Mouse (Mus musculus) limb, embryonic 11.5 days (tissue): ENCODE measurements around the gene Msi2. TPM values are rescaled to one million over a fixed set of nuclear protein-coding genes. Genes with fewer than 3 reads are reported as not detected.

Experiments
- ATAC-seq: fragments of 200-750 bp; cut with Nextera tagmentation; 2 replicates; pipeline ENCODE4 v1.8.0; 2017; ENCODE audit warnings: low read depth; ENCODE audit not compliant: insufficient number of reproducible peaks, low FRiP score, low TSS enrichment
- DNase-seq: peaks from one replicate; pipeline ENCODE4 v3.0.0-alpha.2; 2015; ENCODE audit warnings: low spot score
- H3K27ac ChIP-seq: fragments of 300-500 bp; sonication (generic); replicated peaks from 2 replicates; pipeline ENCODE4 v1.5.1; 2014; ENCODE audit warnings: low read depth, mild to moderate bottlenecking, low read length
- H3K27me3 ChIP-seq: fragments of 300-500 bp; sonication (generic); 2 replicates; pipeline ENCODE4 v1.6.1; 2014; ENCODE audit warnings: mild to moderate bottlenecking, low read length, mixed read lengths; ENCODE audit not compliant: control insufficient read depth, insufficient read depth
- H3K36me3 ChIP-seq: fragments of 300-500 bp; sonication (generic); 2 replicates; pipeline ENCODE4 v1.6.1; 2014; ENCODE audit warnings: mild to moderate bottlenecking, low read length, moderate library complexity, mixed read lengths; ENCODE audit not compliant: control insufficient read depth, insufficient read depth
- H3K4me1 ChIP-seq: fragments of 300-500 bp; sonication (generic); 2 replicates; pipeline ENCODE4 v1.6.1; 2014; ENCODE audit warnings: low read length, mixed read lengths; ENCODE audit not compliant: control insufficient read depth, insufficient read depth
- H3K4me2 ChIP-seq: fragments of 300-500 bp; sonication (generic); 2 replicates; pipeline ENCODE4 v1.6.1; 2014; ENCODE audit warnings: low read depth, mild to moderate bottlenecking, moderate library complexity; ENCODE audit not compliant: severe bottlenecking
- H3K4me3 ChIP-seq: fragments of 300-500 bp; sonication (generic); 2 replicates; pipeline ENCODE4 v1.5.1; 2014; ENCODE audit warnings: low read depth, low read length
- H3K9ac ChIP-seq: fragments of 300-500 bp; sonication (generic); 2 replicates; pipeline ENCODE4 v1.6.1; 2014; ENCODE audit warnings: mild to moderate bottlenecking, low read length
- H3K9me3 ChIP-seq: fragments of 300-500 bp; sonication (generic); 2 replicates; pipeline ENCODE4 v1.6.1; 2016; ENCODE audit warnings: low read length; ENCODE audit not compliant: control insufficient read depth
- WGBS: fragments of 180-500 bp; shearing (Covaris S2); extraction: QIAGEN DNeasy Blood & Tissue Kit; methylation state at CpG from one replicate; pipeline ENCODE4 v1.1.7; 2014; 5-methylcytosine and 5-hydroxymethylcytosine counted together
- polyA plus RNA-seq: library from polyadenylated mRNA; unstranded; fragments of >200 nt; fragmentation: Nextera tagmentation; extraction: Ambion mirVana; gene quantifications from 2 replicates; pipeline ENCODE4 v1.2.1, GENCODE M21; 2014

Gene Msi2
- polyA plus RNA-seq, 1 experiment from 2014 or later = 18.1 TPM

GRCm38 (mm10) chr11:88660404-88660803, 57.9 kb downstream of the Msi2 start:
- 88% methylated on average over 9 of the region's 9 CpGs for WGBS
- no peaks in the 10 kb centered on the region for H3K4me1 ChIP-seq
- DNase-seq = no peak

DNA sequence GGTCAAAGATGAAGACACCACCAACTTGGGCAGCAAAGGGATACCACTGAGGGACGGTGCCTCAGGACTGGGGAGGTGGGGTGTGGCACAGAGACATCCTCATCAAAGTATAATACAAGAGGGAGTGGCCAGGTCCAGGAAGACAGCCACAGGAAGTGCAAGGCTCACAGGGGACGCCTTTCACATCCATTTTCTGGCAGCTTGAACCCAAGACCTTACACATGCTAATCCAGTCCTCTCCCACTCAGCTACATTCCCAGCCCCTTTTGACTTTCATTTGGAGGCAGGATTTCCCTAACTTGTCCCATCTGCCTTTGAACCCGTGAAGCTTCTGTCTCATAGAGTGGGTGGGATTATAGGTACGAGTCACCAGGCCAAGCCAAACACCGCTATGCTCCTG, 59.4 kb downstream of the Msi2 start:
- DNase-seq (no peak), ATAC-seq (no peak)
- no peak overlapping the region for H3K9ac ChIP-seq
- peaks cover 4% of the 10 kb centered on the region for H3K36me3 ChIP-seq
- WGBS = 88% methylated on average over 5 of the region's 5 CpGs
- no peak overlapping the region for H3K4me2 ChIP-seq
- H3K27me3 ChIP-seq = no peaks in the 10 kb centered on the region
- H3K9me3 ChIP-seq = no peaks in the 10 kb centered on the region
- H3K4me3 ChIP-seq = no peak overlapping the region
- H3K27ac ChIP-seq = no peak overlapping the region
- no peaks in the 10 kb centered on the region for H3K4me1 ChIP-seq

More at GRCm38 (mm10) chr11:88660404-88660803, 57.9 kb downstream of the Msi2 start:
- no peak for ATAC-seq
- H3K4me3 ChIP-seq = no peak overlapping the region
- no peaks in the 10 kb centered on the region for H3K9me3 ChIP-seq
- H3K4me2 ChIP-seq = no peak overlapping the region
- peaks cover 4% of the 10 kb centered on the region for H3K36me3 ChIP-seq
- no peaks in the 10 kb centered on the region for H3K27me3 ChIP-seq
- no peak overlapping the region for H3K9ac ChIP-seq
- H3K27ac ChIP-seq = no peak overlapping the region

GRCm38 (mm10) chr11:88655786-88656185, 62.5 kb downstream of the Msi2 start:
- Histone ChIP-seq H3K9me3 (no peaks in the 10 kb centered on the region), H3K4me1 (no peaks in the 10 kb centered on the region), H3K9ac (no peak overlapping the region), H3K4me3 (no peak overlapping the region), H3K27me3 (no peaks in the 10 kb centered on the region), H3K4me2 (no peak overlapping the region), H3K36me3 (peaks cover 4% of the 10 kb centered on the region; the same call in 1 of the 2 replicates), H3K27ac (no peak overlapping the region)
- DNase-seq (no peak), ATAC-seq (no peak)
- 91% methylated on average over 8 of the region's 8 CpGs for WGBS

GRCm38 (mm10) chr11:88655214-88655566, 63.1 kb downstream of the Msi2 start:
- no peak overlapping the region for H3K4me2 ChIP-seq

DNA sequence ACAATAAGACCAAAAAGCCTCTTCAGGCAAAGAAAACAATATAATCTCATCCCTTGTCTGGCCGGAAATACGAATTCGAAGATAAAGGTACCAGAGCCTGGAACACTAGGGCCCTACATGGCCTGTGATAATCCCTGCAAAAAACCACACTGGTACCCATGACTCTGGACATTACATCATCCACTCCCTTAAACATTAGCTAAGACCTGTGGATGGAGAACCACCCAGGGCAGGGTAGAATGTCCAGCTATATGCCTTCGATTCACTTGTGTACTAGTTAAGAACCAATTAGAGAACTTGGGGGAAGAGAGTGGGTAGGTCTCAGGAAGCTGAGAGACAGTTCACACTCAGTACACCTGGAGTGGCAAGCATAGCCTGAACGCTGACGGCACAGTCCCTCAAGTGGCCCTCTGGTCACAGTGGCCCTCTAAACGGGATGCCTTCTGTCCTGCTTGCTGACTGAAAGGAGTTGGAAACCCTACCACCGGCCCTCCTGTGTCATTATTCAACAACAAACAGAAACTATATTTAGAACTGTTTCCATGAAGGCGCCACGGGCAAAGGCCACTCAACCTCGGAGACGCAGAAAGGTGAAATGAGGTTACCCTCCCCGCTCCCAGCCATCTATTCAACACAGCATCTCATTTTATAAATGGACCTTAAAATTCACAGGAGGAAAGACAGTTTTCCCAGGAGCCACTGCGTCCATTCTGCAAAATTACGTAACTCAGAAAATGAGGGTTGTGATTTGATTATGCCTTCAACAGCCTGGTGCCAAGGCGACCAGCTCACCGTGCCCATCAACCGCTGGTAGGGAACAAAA, 63.7 kb downstream of the Msi2 start:
- Histone ChIP-seq H3K9ac (no peak overlapping the region), H3K36me3 (0 out of 2 replicates have a peak, but pooled peaks cover 2% of the 10 kb centered on the region), H3K27ac (no peak overlapping the region), H3K4me3 (no peak overlapping the region), H3K27me3 (no peaks in the 10 kb centered on the region), H3K9me3 (no peaks in the 10 kb centered on the region), H3K4me2 (no peak overlapping the region), H3K4me1 (no peaks in the 10 kb centered on the region)
- DNase-seq = no peak
- 95% methylated on average over 18 of the region's 18 CpGs for WGBS
- no peak for ATAC-seq

More at GRCm38 (mm10) chr11:88655214-88655566, 63.1 kb downstream of the Msi2 start:
- DNase-seq = no peak
- Histone ChIP-seq H3K4me1 (no peaks in the 10 kb centered on the region), H3K27me3 (no peaks in the 10 kb centered on the region), H3K27ac (no peak overlapping the region), H3K9ac (no peak overlapping the region), H3K9me3 (no peaks in the 10 kb centered on the region), H3K36me3 (peaks cover 4% of the 10 kb centered on the region; the same call in 1 of the 2 replicates), H3K4me3 (no peak overlapping the region)
- 92% methylated on average over 3 of the region's 3 CpGs for WGBS
- ATAC-seq = no peak

- Histone ChIP-seq H3K27ac (no peak overlapping the region), H3K36me3 (no peaks in the 10 kb centered on the region; the same call in 1 of the 2 replicates), H3K9me3 (no peaks in the 10 kb centered on the region), H3K27me3 (no peaks in the 10 kb centered on the region), H3K4me3 (no peak overlapping the region), H3K4me2 (no peak overlapping the region), H3K4me1 (peaks cover 7% of the 10 kb centered on the region; the same call in 1 of the 2 replicates), H3K9ac (no peak overlapping the region)
- no peak for DNase-seq
- WGBS = 66% methylated on average over 4 of the region's 4 CpGs
- no peak for ATAC-seq
Measured at GRCm38 (mm10) chr11:88650275-88650674, 68.0 kb downstream of the Msi2 start.

DNA sequence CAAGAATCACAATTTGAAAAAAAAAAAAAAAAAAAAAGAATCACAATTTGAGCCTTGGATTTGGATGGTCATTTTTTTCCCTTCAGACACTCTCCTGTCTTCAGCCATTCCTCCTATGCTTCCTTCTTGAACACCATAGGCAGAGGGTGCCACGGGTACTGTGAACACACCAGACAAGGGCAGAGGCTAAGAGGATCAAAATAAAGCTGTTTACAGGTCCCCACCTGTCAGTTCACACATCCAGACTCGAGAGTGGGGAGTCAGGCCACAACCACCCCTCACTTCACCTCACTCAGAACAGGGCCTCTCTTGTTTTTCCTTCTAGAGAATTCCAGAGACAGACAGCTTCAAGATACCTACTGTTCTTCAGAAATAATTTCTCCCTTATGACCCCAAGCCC, 69.3 kb downstream of the Msi2 start:
- DNase-seq (no peak), ATAC-seq (no peak)
- Histone ChIP-seq H3K36me3 (no peaks in the 10 kb centered on the region; the same call in 1 of the 2 replicates), H3K9me3 (no peaks in the 10 kb centered on the region), H3K4me1 (peaks cover 7% of the 10 kb centered on the region; the same call in 1 of the 2 replicates), H3K27me3 (no peaks in the 10 kb centered on the region), H3K27ac (no peak overlapping the region), H3K4me3 (no peak overlapping the region), H3K4me2 (no peak overlapping the region), H3K9ac (no peak overlapping the region)
- WGBS = 68% methylated on average over 2 of the region's 2 CpGs

DNA sequence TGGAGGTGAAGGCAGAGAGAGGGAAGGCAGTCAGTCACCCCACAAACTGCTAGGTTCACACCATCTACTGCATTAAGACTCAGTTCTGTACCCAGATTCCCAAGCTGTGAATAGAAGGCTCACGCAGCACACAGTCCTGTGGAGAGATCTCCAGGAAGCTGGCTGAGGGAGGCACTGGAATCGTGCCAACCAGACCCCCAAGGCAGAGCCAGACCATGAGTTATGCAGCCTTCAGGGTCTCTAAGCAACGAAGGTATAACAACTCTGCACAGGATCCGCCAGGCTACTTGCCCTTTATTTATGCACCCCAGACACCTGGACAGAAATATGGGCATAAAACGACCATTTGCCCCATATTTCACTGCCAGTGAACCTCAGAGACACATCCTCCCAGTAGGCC, 69.9 kb downstream of the Msi2 start:
- 62% methylated on average over 5 of the region's 5 CpGs for WGBS
- Histone ChIP-seq H3K4me1 (peaks cover 7% of the 10 kb centered on the region; the same call in 1 of the 2 replicates), H3K9me3 (no peaks in the 10 kb centered on the region), H3K4me2 (no peak overlapping the region), H3K9ac (no peak overlapping the region), H3K36me3 (no peaks in the 10 kb centered on the region; the same call in 1 of the 2 replicates), H3K27ac (no peak overlapping the region), H3K27me3 (no peaks in the 10 kb centered on the region), H3K4me3 (no peak overlapping the region)
- DNase-seq (no peak), ATAC-seq (no peak)
